Mouse (Mus musculus) neural tube, embryonic 13.5 days (tissue): ENCODE data around the gene Shb. TPM values are rescaled to one million over a fixed set of nuclear protein-coding genes. Genes with fewer than 3 reads are reported as not detected.

ENCODE experiments used
- ATAC-seq: fragments of 200-750 bp; cut with Nextera tagmentation; 2 replicates; pipeline ENCODE4 v1.8.0; 2017; ENCODE audit warnings: low read depth, mild to moderate bottlenecking, moderate TSS enrichment, moderate library complexity
- H3K27ac ChIP-seq: fragments of 300-500 bp; sonication (generic); replicated peaks from 2 replicates; pipeline ENCODE4 v1.5.1; 2015; ENCODE audit warnings: moderate library complexity, mild to moderate bottlenecking, inconsistent platforms
- H3K27me3 ChIP-seq: fragments of 300-500 bp; sonication (generic); 2 replicates; pipeline ENCODE4 v1.6.1; 2015; ENCODE audit warnings: mild to moderate bottlenecking, inconsistent platforms
- H3K36me3 ChIP-seq: fragments of 300-500 bp; sonication (generic); 2 replicates; pipeline ENCODE4 v1.6.1; 2015; ENCODE audit warnings: mild to moderate bottlenecking, inconsistent platforms
- H3K4me1 ChIP-seq: fragments of 300-500 bp; sonication (generic); replicated peaks from 2 replicates; pipeline ENCODE4 v1.6.1; 2015; ENCODE audit warnings: inconsistent platforms
- H3K4me2 ChIP-seq: fragments of 300-500 bp; sonication (generic); 2 replicates; pipeline ENCODE4 v1.6.1; 2015; ENCODE audit warnings: inconsistent platforms, mild to moderate bottlenecking, moderate library complexity
- H3K4me3 ChIP-seq: fragments of 300-500 bp; sonication (generic); 2 replicates; pipeline ENCODE4 v1.5.1; 2015; ENCODE audit warnings: mild to moderate bottlenecking, inconsistent platforms
- H3K9ac ChIP-seq: fragments of 300-500 bp; sonication (generic); 2 replicates; pipeline ENCODE4 v1.6.1; 2015; ENCODE audit warnings: moderate library complexity, mild to moderate bottlenecking, inconsistent platforms
- H3K9me3 ChIP-seq: fragments of 300-500 bp; sonication (generic); 2 replicates; pipeline ENCODE4 v1.6.1; 2016; ENCODE audit warnings: inconsistent platforms
- WGBS: fragments of 180-500 bp; shearing (Covaris S2); methylation state at CpG from one replicate; pipeline ENCODE4 v1.1.7; 2015; 5-methylcytosine and 5-hydroxymethylcytosine counted together
- polyA plus RNA-seq: library from polyadenylated mRNA; unstranded; fragments of >200 nt; fragmentation: Nextera tagmentation; extraction: Ambion mirVana; gene quantifications from 2 replicates; pipeline ENCODE4 v1.2.1, GENCODE M21; 2015

The Shb gene
- polyA plus RNA-seq, 1 experiment from 2014 or later = 4.0 TPM

DNA sequence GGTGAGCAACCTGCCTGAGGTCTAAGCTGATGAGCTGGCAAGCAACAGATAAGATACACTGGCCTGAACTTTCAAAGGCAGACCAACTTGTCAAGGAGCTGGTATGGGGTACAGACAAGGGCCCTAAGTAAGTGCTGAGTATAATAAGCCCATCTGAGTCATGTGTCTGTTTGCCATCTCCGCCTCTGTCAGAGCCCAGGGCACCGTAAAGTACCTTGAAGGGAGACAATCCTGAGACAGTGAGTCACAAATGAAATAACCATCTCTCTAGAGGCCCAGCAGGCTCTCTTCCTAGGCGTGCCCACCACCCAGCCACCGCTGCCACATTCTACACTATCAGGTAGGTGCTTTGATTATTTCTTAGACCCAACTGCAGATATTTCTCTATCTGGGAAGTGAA is 77.3 kb downstream of the Shb start:
- Histone ChIP-seq H3K4me1 (peaks cover 24% of the 10 kb centered on the region), H3K4me2 (no peak overlapping the region), H3K27ac (no peak overlapping the region), H3K36me3 (no peaks in the 10 kb centered on the region), H3K9ac (peak overlapping the region; percentile 8; the same call in 1 of the 2 replicates), H3K27me3 (no peaks in the 10 kb centered on the region), H3K9me3 (no peaks in the 10 kb centered on the region), H3K4me3 (no peak overlapping the region)
- 84% methylated on average over 4 of the region's 4 CpGs for WGBS
- ATAC-seq = no peak

DNA sequence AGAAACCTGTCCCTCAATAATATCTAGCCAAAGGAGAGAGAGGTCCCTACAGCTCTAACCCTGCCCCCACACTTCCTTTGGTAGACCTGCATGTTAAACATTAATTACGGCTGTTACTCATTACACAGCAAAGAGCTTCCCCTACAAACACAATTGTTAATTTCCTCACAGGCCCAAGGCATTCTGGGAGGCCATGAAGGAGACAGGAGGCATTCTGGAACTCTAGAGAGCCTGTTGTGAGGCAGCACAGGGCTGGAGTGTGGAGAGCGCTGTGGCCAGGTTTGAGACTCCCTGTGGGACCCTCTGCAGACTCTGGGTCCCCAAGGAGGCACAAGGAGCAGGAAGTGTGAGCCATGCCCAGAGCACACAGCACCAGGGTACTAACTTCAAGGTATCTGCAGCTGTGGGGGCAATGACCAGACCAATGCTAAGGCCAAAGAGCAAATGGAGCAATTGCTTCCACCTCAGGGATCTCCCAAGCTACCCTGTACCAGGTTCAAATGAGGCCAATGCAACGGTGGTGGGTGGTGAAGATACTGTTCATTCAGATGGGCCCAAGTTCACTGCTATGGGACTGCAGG is 78.9 kb downstream of the Shb start:
- no peaks in the 10 kb centered on the region for H3K36me3 ChIP-seq
- no peak overlapping the region for H3K9ac ChIP-seq
- no peak overlapping the region for H3K4me2 ChIP-seq
- 69% methylated on average over 3 of the region's 3 CpGs for WGBS
- no peaks in the 10 kb centered on the region for H3K27me3 ChIP-seq
- no peak overlapping the region for H3K4me3 ChIP-seq
- no peaks in the 10 kb centered on the region for H3K9me3 ChIP-seq
- no peak for ATAC-seq
- no peak overlapping the region; the same call in 1 of the 2 replicates for H3K27ac ChIP-seq
- H3K4me1 ChIP-seq = peaks cover 38% of the 10 kb centered on the region

DNA sequence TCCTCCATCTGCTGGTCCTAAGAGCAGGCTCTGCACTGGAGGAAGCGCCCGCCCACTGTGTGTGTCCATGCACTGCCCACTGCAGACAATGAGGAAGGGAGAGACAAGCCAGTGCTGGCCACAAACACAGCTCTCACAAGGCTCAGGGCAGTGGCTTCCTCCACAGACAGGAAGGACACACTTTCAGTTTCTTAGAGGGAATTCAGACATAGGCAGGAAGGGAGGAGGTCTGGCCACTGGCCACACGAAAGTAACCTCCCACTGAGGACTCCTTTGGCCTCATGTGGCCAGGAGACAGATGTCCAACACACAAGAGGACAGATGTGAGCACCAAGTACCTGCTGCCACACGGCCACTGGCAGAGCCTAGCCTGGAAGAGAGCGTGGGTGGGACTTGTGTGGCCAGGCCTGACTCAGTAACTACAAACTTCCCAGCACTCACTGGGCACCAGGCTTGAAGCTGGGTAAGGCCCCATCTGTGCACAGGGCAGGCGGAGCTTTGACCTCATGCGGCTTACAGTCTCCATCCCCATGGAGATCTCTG is 79.6 kb downstream of the Shb start:
- Histone ChIP-seq H3K4me1 (peaks cover 38% of the 10 kb centered on the region), H3K36me3 (no peaks in the 10 kb centered on the region), H3K9me3 (no peaks in the 10 kb centered on the region), H3K4me3 (no peak overlapping the region), H3K27me3 (no peaks in the 10 kb centered on the region), H3K9ac (no peak overlapping the region), H3K4me2 (no peak overlapping the region), H3K27ac (no peak overlapping the region; the same call in 1 of the 2 replicates)
- ATAC-seq = no peak
- WGBS = 69% methylated on average over 7 of the region's 7 CpGs

DNA sequence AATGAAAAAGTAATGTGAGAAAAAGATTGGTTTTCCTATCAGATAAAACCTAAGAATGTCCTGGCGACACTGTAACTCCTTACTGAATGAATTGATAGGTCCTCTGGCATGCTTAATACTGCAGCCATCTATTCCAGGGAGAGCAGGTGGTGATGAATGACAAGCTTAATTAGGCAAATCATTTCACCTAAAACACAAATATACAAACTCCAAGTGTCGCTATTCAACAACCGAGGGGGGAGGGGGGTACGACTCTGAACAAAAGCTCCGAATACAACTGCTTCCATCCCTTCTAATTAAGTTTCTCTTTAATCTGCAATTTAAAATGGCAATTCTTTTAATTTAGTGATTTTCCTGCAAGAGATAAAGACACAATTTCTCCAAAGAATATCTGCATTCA is 83.3 kb downstream of the Shb start:
- Histone ChIP-seq H3K9me3 (no peaks in the 10 kb centered on the region), H3K27ac (no peak overlapping the region), H3K27me3 (no peaks in the 10 kb centered on the region), H3K4me3 (no peak overlapping the region), H3K4me1 (peaks cover 38% of the 10 kb centered on the region), H3K4me2 (no peak overlapping the region), H3K9ac (no peak overlapping the region), H3K36me3 (peaks cover 17% of the 10 kb centered on the region; the same call in 1 of the 2 replicates)
- no peak for ATAC-seq
- 54% methylated on average over 5 of the region's 5 CpGs for WGBS

DNA sequence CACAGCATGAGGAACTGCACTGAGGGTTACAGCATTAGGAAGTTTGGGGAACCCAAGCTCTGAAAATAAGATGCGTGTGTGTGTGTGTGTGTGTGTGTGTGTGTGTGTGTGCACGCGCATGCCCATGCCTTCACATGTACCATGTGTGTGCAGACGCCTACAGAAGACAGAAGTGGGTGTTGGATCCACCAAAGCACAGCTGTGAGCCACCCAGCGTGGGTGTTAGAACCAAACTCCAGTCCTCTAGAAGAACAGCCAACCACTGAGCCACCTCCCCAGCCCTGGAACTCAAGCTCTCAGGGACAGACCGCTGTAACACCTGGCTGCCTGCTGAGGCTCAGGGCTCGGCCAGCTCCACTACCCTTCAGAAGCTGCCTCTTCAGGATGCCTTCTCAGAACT is 83.8 kb downstream of the Shb start:
- Histone ChIP-seq H3K4me1 (peaks cover 34% of the 10 kb centered on the region), H3K4me2 (no peak overlapping the region), H3K4me3 (no peak overlapping the region), H3K9ac (no peak overlapping the region), H3K27me3 (no peaks in the 10 kb centered on the region), H3K36me3 (peaks cover 17% of the 10 kb centered on the region; the same call in 1 of the 2 replicates), H3K9me3 (no peaks in the 10 kb centered on the region), H3K27ac (no peak overlapping the region)
- 81% methylated on average over 7 of the region's 7 CpGs for WGBS
- no peak for ATAC-seq

DNA sequence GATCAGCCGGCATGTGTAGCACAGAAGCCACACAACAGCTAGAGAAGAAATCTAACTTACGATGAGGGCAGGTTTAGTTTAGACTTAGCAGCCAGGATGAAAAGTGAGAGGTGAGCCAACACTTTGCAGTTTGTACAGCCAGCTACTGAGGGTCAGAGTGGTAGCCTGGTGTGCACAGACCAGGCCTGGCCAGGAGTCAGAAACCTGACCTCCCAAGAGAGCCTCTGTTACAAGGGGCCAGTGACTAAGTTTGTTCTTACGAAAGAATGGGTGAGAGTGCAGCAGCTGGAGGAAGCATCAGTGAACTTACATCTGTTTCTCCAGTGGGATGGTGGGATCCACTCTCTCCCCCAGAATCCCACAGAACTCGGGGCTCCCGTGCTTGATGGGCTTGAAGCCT is 85.1 kb downstream of the Shb start:
- peaks cover 23% of the 10 kb centered on the region for H3K4me1 ChIP-seq
- peaks cover 17% of the 10 kb centered on the region; the same call in 1 of the 2 replicates for H3K36me3 ChIP-seq
- H3K27ac ChIP-seq = no peak overlapping the region
- no peak overlapping the region for H3K4me3 ChIP-seq
- ATAC-seq = no peak
- 93% methylated on average over 5 of the region's 5 CpGs for WGBS
- H3K27me3 ChIP-seq = no peaks in the 10 kb centered on the region
- H3K4me2 ChIP-seq = no peak overlapping the region
- no peaks in the 10 kb centered on the region for H3K9me3 ChIP-seq
- H3K9ac ChIP-seq = no peak overlapping the region

DNA sequence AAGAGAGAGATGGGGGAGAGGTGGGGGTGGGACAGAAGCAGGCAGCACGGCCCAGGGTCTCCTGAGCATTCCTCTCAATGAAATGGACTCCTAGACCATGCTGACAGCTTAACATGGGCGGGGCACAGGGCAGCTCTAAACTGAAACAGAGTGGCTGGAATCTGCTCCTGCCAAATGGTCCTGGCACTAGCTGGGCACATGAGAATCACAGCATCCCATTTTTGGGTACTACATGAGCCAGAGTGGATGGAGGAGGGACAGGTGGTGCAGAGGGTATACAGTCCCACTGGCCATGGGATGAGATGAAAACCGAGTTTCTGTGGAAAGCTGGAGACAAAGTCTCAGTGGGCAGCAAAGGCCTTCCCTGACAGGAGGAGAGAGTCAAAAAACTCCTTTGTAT is 87.0 kb downstream of the Shb start:
- Histone ChIP-seq H3K4me2 (no peak overlapping the region), H3K4me1 (peaks cover 17% of the 10 kb centered on the region), H3K27me3 (no peaks in the 10 kb centered on the region), H3K9ac (no peak overlapping the region), H3K9me3 (no peaks in the 10 kb centered on the region), H3K36me3 (peaks cover 17% of the 10 kb centered on the region; the same call in 1 of the 2 replicates), H3K4me3 (no peak overlapping the region), H3K27ac (no peak overlapping the region)
- WGBS = 61% methylated on average over 3 of the region's 3 CpGs
- ATAC-seq = no peak

DNA sequence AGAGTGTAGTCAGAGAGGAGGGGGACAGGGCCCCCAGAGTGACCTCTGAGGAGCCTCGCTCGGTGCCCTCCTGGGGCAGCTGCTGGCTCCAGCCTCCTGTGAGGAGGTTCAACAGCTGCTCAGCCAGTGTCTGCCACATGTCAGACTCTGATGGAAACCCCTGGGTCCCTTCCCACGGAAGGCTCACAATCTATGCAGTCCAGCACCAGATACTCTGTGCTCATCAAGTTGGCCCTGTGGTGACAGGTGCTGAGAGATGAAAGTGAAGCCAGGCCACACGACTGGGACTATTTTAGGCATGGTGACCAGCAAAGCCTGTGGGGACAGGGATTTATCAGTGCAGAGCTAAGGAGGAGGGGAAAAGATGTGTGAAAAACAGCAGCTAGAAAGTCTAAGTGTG is 87.5 kb downstream of the Shb start:
- Histone ChIP-seq H3K4me1 (peaks cover 17% of the 10 kb centered on the region), H3K9me3 (no peaks in the 10 kb centered on the region), H3K4me2 (no peak overlapping the region), H3K27ac (no peak overlapping the region), H3K36me3 (peaks cover 17% of the 10 kb centered on the region; the same call in 1 of the 2 replicates), H3K4me3 (no peak overlapping the region), H3K27me3 (no peaks in the 10 kb centered on the region), H3K9ac (no peak overlapping the region)
- no peak for ATAC-seq
- 48% methylated on average over 4 of the region's 4 CpGs for WGBS

DNA sequence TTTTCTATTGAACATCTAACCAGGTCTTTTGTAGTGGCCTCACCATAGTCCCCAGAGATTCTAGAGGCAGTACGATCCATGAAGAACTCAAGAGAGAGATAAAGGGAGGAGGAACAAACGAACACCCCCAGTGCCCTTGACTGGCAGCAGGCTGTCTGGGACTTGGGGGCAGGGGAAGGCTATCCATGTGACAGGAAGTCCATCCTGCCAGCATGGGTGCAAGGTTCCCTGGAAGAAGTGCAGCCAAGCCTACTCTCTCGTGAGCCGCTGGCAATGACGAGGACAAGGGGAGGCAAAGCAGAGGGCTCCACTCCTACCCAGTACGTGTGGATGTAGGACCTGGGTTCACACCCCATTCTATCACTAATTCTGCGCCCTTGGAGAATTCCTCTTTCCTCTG is 88.6 kb downstream of the Shb start:
- no peak overlapping the region for H3K27ac ChIP-seq
- peaks cover 17% of the 10 kb centered on the region; the same call in 1 of the 2 replicates for H3K36me3 ChIP-seq
- H3K9me3 ChIP-seq = no peaks in the 10 kb centered on the region
- no peak for ATAC-seq
- no peak overlapping the region for H3K4me3 ChIP-seq
- no peaks in the 10 kb centered on the region for H3K27me3 ChIP-seq
- peaks cover 18% of the 10 kb centered on the region for H3K4me1 ChIP-seq
- no peak overlapping the region for H3K4me2 ChIP-seq
- WGBS = 78% methylated on average over 7 of the region's 7 CpGs
- H3K9ac ChIP-seq = no peak overlapping the region

DNA sequence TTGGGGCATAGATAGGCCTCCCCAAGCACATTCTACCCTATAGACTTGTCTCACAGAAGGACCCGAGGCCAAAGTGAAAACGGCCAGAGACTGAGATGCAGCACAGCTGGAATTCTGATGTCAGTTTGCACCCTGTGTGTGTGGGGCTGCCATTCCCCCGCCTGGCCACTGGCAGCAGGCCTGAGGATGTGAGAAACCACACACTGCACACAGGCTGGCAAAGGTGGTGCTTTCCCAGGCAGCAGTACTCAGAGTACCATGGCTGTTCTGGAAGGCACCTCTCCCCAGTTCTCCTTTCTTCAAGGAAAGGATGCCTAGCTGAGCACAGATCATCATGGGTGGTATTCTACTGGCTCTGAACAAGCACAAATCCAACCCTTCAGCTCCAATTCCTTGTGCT is 90.0 kb downstream of the Shb start:
- no peak overlapping the region for H3K9ac ChIP-seq
- H3K36me3 ChIP-seq = peaks cover 17% of the 10 kb centered on the region; the same call in 1 of the 2 replicates
- no peaks in the 10 kb centered on the region for H3K9me3 ChIP-seq
- H3K27ac ChIP-seq = no peak overlapping the region
- no peak overlapping the region for H3K4me3 ChIP-seq
- no peak overlapping the region for H3K4me2 ChIP-seq
- no peak for ATAC-seq
- H3K27me3 ChIP-seq = no peaks in the 10 kb centered on the region
- 80% methylated on average over 3 of the region's 3 CpGs for WGBS
- H3K4me1 ChIP-seq = peaks cover 27% of the 10 kb centered on the region

DNA sequence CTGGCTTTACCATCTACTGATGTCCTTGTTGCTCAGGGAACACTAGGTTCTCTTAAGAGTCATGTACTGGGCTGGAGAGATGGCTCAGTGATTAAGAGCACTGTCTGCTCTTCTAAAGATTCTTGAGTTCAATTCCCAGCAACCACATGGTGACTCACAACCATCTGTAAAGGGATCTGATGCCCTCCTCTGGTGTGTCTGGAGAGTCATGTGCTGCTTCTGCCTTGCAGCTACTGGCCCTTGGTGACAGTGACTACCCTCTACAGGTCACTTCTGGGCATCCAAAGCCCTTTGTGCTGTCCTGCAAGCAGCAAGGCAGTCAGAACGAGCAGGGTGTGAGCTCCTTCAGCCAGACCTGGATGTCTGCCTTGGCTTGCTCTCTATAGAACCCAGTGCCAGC is 90.5 kb downstream of the Shb start:
- H3K4me1 ChIP-seq = peaks cover 32% of the 10 kb centered on the region
- H3K27ac ChIP-seq = no peak overlapping the region
- H3K27me3 ChIP-seq = no peaks in the 10 kb centered on the region
- no peak overlapping the region for H3K9ac ChIP-seq
- H3K4me2 ChIP-seq = no peak overlapping the region
- no peaks in the 10 kb centered on the region for H3K9me3 ChIP-seq
- no peak overlapping the region for H3K4me3 ChIP-seq
- peaks cover 13% of the 10 kb centered on the region; the same call in 1 of the 2 replicates for H3K36me3 ChIP-seq
- no peak for ATAC-seq
- WGBS = 74% methylated on average over 1 of the region's 1 CpGs

DNA sequence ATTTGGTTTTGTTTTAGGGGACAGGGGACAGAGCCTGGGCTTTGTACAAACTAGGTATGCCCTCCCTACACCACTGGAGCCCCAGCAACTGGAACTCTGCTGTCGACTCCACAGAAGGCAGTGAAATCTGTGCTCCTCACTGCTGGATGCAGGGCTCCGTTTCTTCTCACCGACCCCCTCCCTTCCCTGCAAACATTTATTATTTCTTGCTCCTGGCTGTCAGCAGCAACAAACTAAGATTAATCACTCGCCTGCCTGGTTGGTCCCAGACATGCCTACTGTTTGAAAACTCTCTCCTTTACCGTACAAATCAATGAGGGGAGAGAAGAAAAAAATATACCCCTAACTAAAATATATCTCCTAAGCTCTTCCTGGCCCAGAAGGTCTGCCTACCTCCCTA is 93.0 kb downstream of the Shb start:
- no peak for ATAC-seq
- Histone ChIP-seq H3K27ac (peak overlapping the region; percentile 55), H3K27me3 (no peaks in the 10 kb centered on the region), H3K9ac (0 out of 2 replicates have a peak overlapping the region, but pooled peaks have one; percentile 9), H3K4me3 (no peak overlapping the region), H3K36me3 (peaks cover 2% of the 10 kb centered on the region; the same call in 1 of the 2 replicates), H3K4me1 (peaks cover 57% of the 10 kb centered on the region), H3K4me2 (no peak overlapping the region), H3K9me3 (no peaks in the 10 kb centered on the region)
- 35% methylated on average over 5 of the region's 5 CpGs for WGBS

DNA sequence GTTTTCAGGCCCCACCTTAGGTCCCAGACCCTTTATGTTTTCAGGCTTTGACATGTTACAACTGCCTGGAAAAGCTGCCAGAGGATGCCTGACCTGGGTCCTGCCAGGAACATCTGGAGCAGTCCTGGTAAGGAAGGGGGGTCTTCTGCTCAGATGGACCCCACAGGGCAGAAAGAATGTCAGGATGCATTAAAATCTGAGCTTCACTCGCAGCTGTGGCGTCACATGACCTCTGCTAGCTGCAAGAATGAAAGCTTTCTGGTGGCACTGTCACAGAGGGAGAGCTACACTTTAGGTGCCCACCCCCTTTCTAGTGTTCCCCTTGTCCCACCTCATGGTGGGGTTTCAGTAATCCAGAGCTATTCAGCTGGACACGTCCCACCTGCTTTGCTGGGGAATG is 95.3 kb downstream of the Shb start:
- H3K4me2 ChIP-seq = no peak overlapping the region
- ATAC-seq = no peak
- H3K36me3 ChIP-seq = no peaks in the 10 kb centered on the region
- H3K9me3 ChIP-seq = no peaks in the 10 kb centered on the region
- 0 out of 2 replicates have a peak overlapping the region, but pooled peaks have one; percentile 41 for H3K9ac ChIP-seq
- peak overlapping the region; percentile 30 for H3K27ac ChIP-seq
- no peaks in the 10 kb centered on the region for H3K27me3 ChIP-seq
- 42% methylated on average over 3 of the region's 3 CpGs for WGBS
- H3K4me1 ChIP-seq = peaks cover 71% of the 10 kb centered on the region
- H3K4me3 ChIP-seq = no peak overlapping the region
